Mouse (Mus musculus): ENCODE measurements around the gene Aldh18a1. TPM values are rescaled to one million over a fixed set of nuclear protein-coding genes. Genes with fewer than 3 reads are reported as not detected.

The Aldh18a1 gene
- polyA plus RNA-seq, 1 experiment = 59.5 TPM

DNA sequence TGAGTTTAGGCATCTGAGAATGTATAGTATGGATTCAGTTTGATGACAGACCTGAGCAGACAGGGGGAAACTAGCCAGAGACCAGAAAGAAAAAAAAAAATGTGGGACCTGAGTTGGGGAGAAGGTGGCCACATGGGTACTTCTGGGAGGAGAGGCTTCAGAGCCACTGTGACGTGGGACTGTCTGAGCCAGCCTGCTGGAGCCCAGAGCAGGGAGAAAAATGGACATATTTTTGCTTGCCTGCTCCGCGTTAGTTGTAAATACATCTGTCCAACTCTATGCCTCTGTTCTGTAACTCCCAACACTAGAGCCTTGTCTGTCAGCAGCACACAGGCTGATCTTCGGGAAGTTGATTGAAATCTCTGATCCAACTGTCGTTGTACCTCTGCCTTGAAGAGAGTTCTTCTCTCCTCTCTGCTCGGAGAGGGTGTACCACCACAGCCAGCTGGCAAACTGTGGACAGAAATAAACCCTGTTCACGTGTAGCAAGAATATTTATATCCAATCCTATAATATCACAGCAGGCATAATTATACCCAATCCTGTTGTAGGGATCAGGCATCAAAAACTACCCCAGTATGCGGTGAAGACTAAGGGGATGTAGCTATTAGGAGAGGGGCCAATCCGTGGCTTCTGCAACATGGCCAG is 61.8 kb downstream of the Aldh18a1 start:
- no peak for TF ChIP-seq CTCF (IDR thresholded peaks at IDR 0.05; ENCODE audit: control insufficient read depth, insufficient read depth, insufficient read length)
- no peak for TF ChIP-seq CEBPB (IDR thresholded peaks at IDR 0.05; ENCODE audit: low read depth)
- TF ChIP-seq MYOD1 (IDR thresholded peaks at IDR 0.05; ENCODE audit: control insufficient read depth, insufficient read length, low read depth) = no peak
- TF ChIP-seq MYOG (IDR thresholded peaks at IDR 0.05; ENCODE audit: control insufficient read depth, extremely low read depth, insufficient read length) = no peak
- TF ChIP-seq FOSL1 (IDR thresholded peaks at IDR 0.05; ENCODE audit: insufficient read depth, low read length, poor library complexity, severe bottlenecking) = no peak
- TF ChIP-seq USF1 (IDR thresholded peaks at IDR 0.05; ENCODE audit: low read depth) = no peak
- no peak for TF ChIP-seq MAX (IDR thresholded peaks at IDR 0.05)
- Histone ChIP-seq H3K36me3 (ENCODE audit: control insufficient read depth, insufficient read depth) (no peaks in the 10 kb centered on the region), H3K4me3 (ENCODE audit: insufficient read depth, poor library complexity, severe bottlenecking) (no peak overlapping the region), H3K79me2 (ENCODE audit: control insufficient read depth, insufficient read depth) (no peaks in the 10 kb centered on the region), H3K27me3 (ENCODE audit: control insufficient read depth, insufficient read depth, insufficient read length) (no peaks in the 10 kb centered on the region), H3ac (ENCODE audit: control insufficient read depth, insufficient read length, low read depth) (no peak overlapping the region), H3K79me3 (ENCODE audit: low read depth) (no peaks in the 10 kb centered on the region)

DNA sequence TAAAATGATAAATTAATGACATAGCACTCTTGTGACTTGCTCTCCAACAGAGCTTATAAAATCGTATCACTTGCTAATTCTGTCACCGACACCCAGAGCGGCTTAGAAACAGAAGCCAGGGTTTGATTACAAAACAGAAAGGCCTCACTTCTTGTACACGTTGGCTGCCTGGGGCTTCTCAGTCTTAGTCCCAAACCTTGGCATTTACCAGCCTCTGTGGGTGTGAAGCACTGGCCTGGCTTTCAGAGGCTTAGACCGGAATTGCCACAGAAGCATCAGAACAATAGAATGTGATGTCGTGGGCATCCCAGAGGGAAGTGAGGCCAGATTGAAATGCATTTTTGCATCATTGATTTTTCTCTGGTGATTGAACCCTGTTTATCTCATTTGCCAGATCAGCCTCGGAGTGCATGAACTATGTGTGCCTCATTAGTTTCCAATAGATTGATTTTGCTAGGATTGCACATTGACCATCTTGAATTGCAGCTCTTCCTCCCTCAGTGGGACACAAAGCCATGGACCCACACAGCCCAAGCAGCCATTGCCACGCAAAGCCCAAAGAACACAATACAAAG is 64.7 kb downstream of the Aldh18a1 start:
- TF ChIP-seq MYOG (IDR thresholded peaks at IDR 0.05; ENCODE audit: control insufficient read depth, extremely low read depth, insufficient read length) (no peak), CEBPB (IDR thresholded peaks at IDR 0.05; ENCODE audit: low read depth) (no peak), FOSL1 (IDR thresholded peaks at IDR 0.05; ENCODE audit: insufficient read depth, low read length, poor library complexity, severe bottlenecking) (no peak), USF1 (IDR thresholded peaks at IDR 0.05; ENCODE audit: low read depth) (no peak), MAX (IDR thresholded peaks at IDR 0.05) (no peak), CTCF (IDR thresholded peaks at IDR 0.05; ENCODE audit: control insufficient read depth, insufficient read depth, insufficient read length) (no peak), MYOD1 (IDR thresholded peaks at IDR 0.05; ENCODE audit: control insufficient read depth, insufficient read length, low read depth) (no peak)
- Histone ChIP-seq H3K36me3 (ENCODE audit: control insufficient read depth, insufficient read depth) (no peaks in the 10 kb centered on the region), H3K4me3 (ENCODE audit: insufficient read depth, poor library complexity, severe bottlenecking) (no peak overlapping the region), H3K79me3 (ENCODE audit: low read depth) (no peaks in the 10 kb centered on the region), H3K27me3 (ENCODE audit: control insufficient read depth, insufficient read depth, insufficient read length) (no peaks in the 10 kb centered on the region), H3ac (ENCODE audit: control insufficient read depth, insufficient read length, low read depth) (no peak overlapping the region), H3K79me2 (ENCODE audit: control insufficient read depth, insufficient read depth) (no peaks in the 10 kb centered on the region)

DNA sequence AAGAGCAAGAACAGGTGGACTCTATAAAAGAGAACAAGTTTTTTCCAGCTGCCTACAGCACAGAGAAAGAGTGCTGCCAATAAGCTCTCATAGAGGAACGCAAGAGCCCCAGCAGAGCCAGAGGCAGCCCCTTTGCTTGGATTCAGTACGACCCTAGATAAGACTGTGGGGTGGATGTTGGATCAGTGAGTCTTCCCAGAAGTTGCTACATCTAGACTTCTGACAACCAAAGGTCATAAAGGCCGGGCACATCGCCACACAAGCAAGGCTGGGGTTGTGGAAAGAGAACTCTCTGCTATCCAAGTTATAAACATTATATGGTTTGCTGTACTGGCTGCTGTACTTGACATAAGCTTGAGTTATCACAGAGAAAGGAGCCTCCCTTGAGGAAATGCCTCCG is 67.9 kb downstream of the Aldh18a1 start:
- no peak for TF ChIP-seq FOSL1 (IDR thresholded peaks at IDR 0.05; ENCODE audit: insufficient read depth, low read length, poor library complexity, severe bottlenecking)
- no peak for TF ChIP-seq CTCF (IDR thresholded peaks at IDR 0.05; ENCODE audit: control insufficient read depth, insufficient read depth, insufficient read length)
- no peak for TF ChIP-seq CEBPB (IDR thresholded peaks at IDR 0.05; ENCODE audit: low read depth)
- no peak for TF ChIP-seq USF1 (IDR thresholded peaks at IDR 0.05; ENCODE audit: low read depth)
- no peak for TF ChIP-seq MYOD1 (IDR thresholded peaks at IDR 0.05; ENCODE audit: control insufficient read depth, insufficient read length, low read depth)
- TF ChIP-seq MYOG (IDR thresholded peaks at IDR 0.05; ENCODE audit: control insufficient read depth, extremely low read depth, insufficient read length) = no peak
- no peak for TF ChIP-seq MAX (IDR thresholded peaks at IDR 0.05)
- H3K4me3 ChIP-seq (ENCODE audit: insufficient read depth, poor library complexity, severe bottlenecking) = no peak overlapping the region
- no peaks in the 10 kb centered on the region for H3K27me3 ChIP-seq (ENCODE audit: control insufficient read depth, insufficient read depth, insufficient read length)
- H3ac ChIP-seq (ENCODE audit: control insufficient read depth, insufficient read length, low read depth) = no peak overlapping the region
- no peaks in the 10 kb centered on the region for H3K36me3 ChIP-seq (ENCODE audit: control insufficient read depth, insufficient read depth)
- H3K79me3 ChIP-seq (ENCODE audit: low read depth) = no peaks in the 10 kb centered on the region
- no peaks in the 10 kb centered on the region for H3K79me2 ChIP-seq (ENCODE audit: control insufficient read depth, insufficient read depth)

DNA sequence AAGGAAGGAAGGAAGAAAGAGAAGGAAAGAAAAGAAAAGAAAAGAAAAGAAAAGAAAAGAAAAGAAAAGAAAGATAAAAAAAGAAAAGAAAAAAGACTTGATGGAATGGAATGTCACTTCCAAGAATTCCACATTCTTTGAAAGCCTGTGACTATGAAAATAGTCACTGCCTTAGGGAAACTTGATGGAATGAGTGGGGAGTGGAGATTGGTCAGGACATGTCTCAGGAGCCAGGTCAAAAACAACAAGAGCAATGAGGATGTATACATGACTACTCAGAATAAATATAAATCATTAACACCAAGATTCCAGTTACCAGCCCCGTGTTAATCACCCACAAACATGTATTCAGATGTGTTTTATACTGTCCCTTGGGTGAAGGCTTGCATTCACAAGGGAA is 69.6 kb downstream of the Aldh18a1 start:
- Histone ChIP-seq H3K79me3 (ENCODE audit: low read depth) (no peaks in the 10 kb centered on the region), H3K79me2 (ENCODE audit: control insufficient read depth, insufficient read depth) (no peaks in the 10 kb centered on the region), H3ac (ENCODE audit: control insufficient read depth, insufficient read length, low read depth) (no peak overlapping the region), H3K36me3 (ENCODE audit: control insufficient read depth, insufficient read depth) (no peaks in the 10 kb centered on the region), H3K4me3 (ENCODE audit: insufficient read depth, poor library complexity, severe bottlenecking) (no peak overlapping the region), H3K27me3 (ENCODE audit: control insufficient read depth, insufficient read depth, insufficient read length) (no peaks in the 10 kb centered on the region)
- TF ChIP-seq MYOD1 (IDR thresholded peaks at IDR 0.05; ENCODE audit: control insufficient read depth, insufficient read length, low read depth) (no peak), CEBPB (IDR thresholded peaks at IDR 0.05; ENCODE audit: low read depth) (no peak), MYOG (IDR thresholded peaks at IDR 0.05; ENCODE audit: control insufficient read depth, extremely low read depth, insufficient read length) (no peak), FOSL1 (IDR thresholded peaks at IDR 0.05; ENCODE audit: insufficient read depth, low read length, poor library complexity, severe bottlenecking) (no peak), CTCF (IDR thresholded peaks at IDR 0.05; ENCODE audit: control insufficient read depth, insufficient read depth, insufficient read length) (no peak), USF1 (IDR thresholded peaks at IDR 0.05; ENCODE audit: low read depth) (no peak), MAX (IDR thresholded peaks at IDR 0.05) (no peak)

DNA sequence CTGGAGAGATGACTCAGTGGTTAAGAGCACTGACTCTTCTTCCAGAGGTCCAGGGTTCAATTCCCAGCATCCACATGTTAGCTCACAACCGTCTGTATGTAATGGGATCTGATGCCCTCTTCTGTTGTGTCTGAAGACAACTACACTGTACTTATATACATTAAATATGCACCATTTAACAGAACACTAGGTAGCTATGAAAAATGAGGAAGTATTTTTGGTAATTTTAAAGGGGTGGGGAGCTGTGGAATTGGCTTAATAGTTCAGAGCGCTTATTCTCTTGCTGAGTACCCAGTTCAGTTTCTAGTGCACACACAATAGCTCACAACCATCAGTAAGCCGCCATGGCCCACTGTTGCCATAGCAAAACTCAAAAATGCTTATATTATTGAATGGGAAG is 72.7 kb downstream of the Aldh18a1 start:
- no peaks in the 10 kb centered on the region for H3K79me2 ChIP-seq (ENCODE audit: control insufficient read depth, insufficient read depth)
- H3K36me3 ChIP-seq (ENCODE audit: control insufficient read depth, insufficient read depth) = no peaks in the 10 kb centered on the region
- no peak overlapping the region for H3ac ChIP-seq (ENCODE audit: control insufficient read depth, insufficient read length, low read depth)
- H3K27me3 ChIP-seq (ENCODE audit: control insufficient read depth, insufficient read depth, insufficient read length) = no peaks in the 10 kb centered on the region
- TF ChIP-seq MYOG (IDR thresholded peaks at IDR 0.05; ENCODE audit: control insufficient read depth, extremely low read depth, insufficient read length) (no peak), USF1 (IDR thresholded peaks at IDR 0.05; ENCODE audit: low read depth) (no peak)
- H3K4me3 ChIP-seq (ENCODE audit: insufficient read depth, poor library complexity, severe bottlenecking) = no peak overlapping the region
- no peaks in the 10 kb centered on the region for H3K79me3 ChIP-seq (ENCODE audit: low read depth)

DNA sequence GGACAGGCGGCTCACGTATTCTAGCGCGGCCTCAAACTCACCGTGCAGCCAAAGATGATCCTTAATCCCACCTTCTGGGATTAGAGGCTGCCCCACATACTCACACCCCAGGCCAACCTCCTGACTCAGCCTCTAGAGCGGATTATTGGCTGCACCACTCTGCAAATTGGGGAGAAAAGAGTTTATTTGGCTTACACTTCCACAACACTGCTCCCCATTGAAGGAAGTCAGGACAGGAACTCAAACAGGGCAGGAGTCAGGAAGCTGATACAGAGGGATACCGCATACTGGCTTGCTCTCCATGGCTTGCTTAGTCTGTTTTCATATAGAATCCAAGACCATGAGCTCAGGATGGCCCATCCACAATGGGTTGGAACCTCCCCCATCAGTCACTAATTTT is 73.9 kb downstream of the Aldh18a1 start:
- Histone ChIP-seq H3ac (ENCODE audit: control insufficient read depth, insufficient read length, low read depth) (no peak overlapping the region), H3K79me2 (ENCODE audit: control insufficient read depth, insufficient read depth) (no peaks in the 10 kb centered on the region), H3K27me3 (ENCODE audit: control insufficient read depth, insufficient read depth, insufficient read length) (no peaks in the 10 kb centered on the region), H3K36me3 (ENCODE audit: control insufficient read depth, insufficient read depth) (no peaks in the 10 kb centered on the region), H3K4me3 (ENCODE audit: insufficient read depth, poor library complexity, severe bottlenecking) (no peak overlapping the region), H3K79me3 (ENCODE audit: low read depth) (no peaks in the 10 kb centered on the region)
- TF ChIP-seq MAX (IDR thresholded peaks at IDR 0.05) = no peak
- TF ChIP-seq MYOG (IDR thresholded peaks at IDR 0.05; ENCODE audit: control insufficient read depth, extremely low read depth, insufficient read length) = no peak
- no peak for TF ChIP-seq MYOD1 (IDR thresholded peaks at IDR 0.05; ENCODE audit: control insufficient read depth, insufficient read length, low read depth)
- no peak for TF ChIP-seq USF1 (IDR thresholded peaks at IDR 0.05; ENCODE audit: low read depth)
- TF ChIP-seq CEBPB (IDR thresholded peaks at IDR 0.05; ENCODE audit: low read depth) = no peak
- TF ChIP-seq FOSL1 (IDR thresholded peaks at IDR 0.05; ENCODE audit: insufficient read depth, low read length, poor library complexity, severe bottlenecking) = no peak
- TF ChIP-seq CTCF (IDR thresholded peaks at IDR 0.05; ENCODE audit: control insufficient read depth, insufficient read depth, insufficient read length) = no peak
